ENCODE assay signal across 18 mouse cellular contexts in genomic region chr2:132757911-132758310, GRCm38 (mm10). TPM values are rescaled to one million over a fixed set of nuclear protein-coding genes. Genes with fewer than 3 reads are reported as not detected.
DNase-seq lines count a peak whose midpoint lies in the region.
"Had no signal": no experiment of that assay in that cellular context is flagged by ENCODE, and none has a peak within 500 bp of the region (broad histone marks: within the 10 kb centered on the region; RNA-seq: fewer than 3 reads in every experiment).

No protein-coding gene starts in this region.

- DNase-seq in layer of hippocampus, adult 8-10 months (ENCODE audit: low spot score in 2 of 2), result peak; percentile 63
- no peak for DNase-seq in layer of hippocampus, adult 9-10 months (ENCODE audit: low spot score)
- peak; percentile 83 to 84 for DNase-seq in frontal cortex, adult 2 months (ENCODE audit: extremely low spot score in 1 of 2, low spot score in 1 of 2)
- peak; percentile 67 to 86 for DNase-seq in left cerebral cortex, adult 9 months (ENCODE audit: low spot score in 2 of 2)
- DNase-seq in right cerebral cortex, postnatal 25 days, result peak; percentile 71
- DNase-seq in spleen, postnatal 14 days (ENCODE audit: low spot score in 2 of 2), result no peak
- DNase-seq in kidney, adult 9 months, result no peak
- no peak for DNase-seq in urinary bladder, postnatal 10 days (ENCODE audit: low spot score)
- DNase-seq: adrenal gland, adult 2 months; cerebellum, adult 9-10 months; embryo, embryonic 11 days; gastrocnemius, postnatal 25 days; heart, postnatal 4 days; liver; lung, adult 2 months; lung, postnatal 4 days; spleen, adult 18-20 months; thymus, postnatal 4 days had no signal

RNA-seq across cellular contexts. Expression of gene Chgb, which starts 23.2 kb away (rescaled TPM):
- 100 to 1,000 TPM; 254 to 300 (median 278) TPM for total RNA-seq in layer of hippocampus, adult 8-10 months (2022)
- 237 and 239 TPM in 2 replicates for polyA plus RNA-seq in frontal cortex, adult 2 months (2012; rRNA removed)

RNA-seq across cellular contexts. Expression of gene Trmt6, which starts 57.9 kb away (rescaled TPM):
- 10 to 100 TPM; 28.9 to 37.1 (median 33.3) TPM for total RNA-seq in layer of hippocampus, adult 8-10 months (2022)
- polyA plus RNA-seq in frontal cortex, adult 2 months (2012; rRNA removed), result 25.2 and 29.6 TPM in 2 replicates

RNA-seq across cellular contexts. Expression of gene Mcm8, which starts 58.0 kb away (rescaled TPM):
- total RNA-seq in layer of hippocampus, adult 8-10 months (2022), result 1 to 10 TPM; 3.7 to 4.7 (median 4.1) TPM
- 3.1 and 3.5 TPM in 2 replicates for polyA plus RNA-seq in frontal cortex, adult 2 months (2012; rRNA removed)

Comparison
In these comparisons a context has a peak if more than half of its experiments do, and no peak if none do; other contexts are left out.
1. DNase-seq: peak in layer of hippocampus, adult 8-10 months (2 of 2), frontal cortex, adult 2 months (2 of 2), left cerebral cortex, adult 9 months (2 of 2) and right cerebral cortex, postnatal 25 days (single experiment); none in layer of hippocampus, adult 9-10 months (single experiment), spleen, postnatal 14 days (0 of 2), kidney, adult 9 months (single experiment) and urinary bladder, postnatal 10 days (single experiment).